Mouse (Mus musculus) heart, embryonic 11.5 days (tissue): ENCODE measurements at regions not wholly inside any gene's neighbourhood (a gene's known extent, or its start where the extent isn't known, plus 50 kb on each side); places are given as distances from the start of the nearest gene placed in this dataset.

Source experiments
- ATAC-seq: fragments of 200-750 bp; cut with Nextera tagmentation; replicated peaks from 2 replicates; pipeline ENCODE4 v1.8.0; 2017; ENCODE audit warnings: moderate library complexity; ENCODE audit not compliant: insufficient number of reproducible peaks, low FRiP score, low TSS enrichment
- H3K27ac ChIP-seq: fragments of 300-500 bp; sonication (generic); 2 replicates; pipeline ENCODE4 v1.5.1; 2014; ENCODE audit warnings: mild to moderate bottlenecking, low read depth, low read length
- H3K27me3 ChIP-seq: fragments of 300-500 bp; sonication (generic); 2 replicates; pipeline ENCODE4 v1.6.1; 2014; ENCODE audit warnings: mild to moderate bottlenecking, low read length, mixed read lengths; ENCODE audit not compliant: control insufficient read depth, insufficient read depth
- H3K36me3 ChIP-seq: fragments of 300-500 bp; sonication (generic); 2 replicates; pipeline ENCODE4 v1.6.1; 2014; ENCODE audit warnings: mild to moderate bottlenecking, low read length, moderate library complexity, mixed read lengths; ENCODE audit not compliant: control insufficient read depth, insufficient read depth
- H3K4me1 ChIP-seq: fragments of 300-500 bp; sonication (generic); 2 replicates; pipeline ENCODE4 v1.6.1; 2014; ENCODE audit warnings: low read length; ENCODE audit not compliant: control insufficient read depth, insufficient read depth
- H3K4me2 ChIP-seq: fragments of 300-500 bp; sonication (generic); 2 replicates; pipeline ENCODE4 v1.6.1; 2014; ENCODE audit warnings: mild to moderate bottlenecking, moderate library complexity
- H3K4me3 ChIP-seq: fragments of 300-500 bp; sonication (generic); 2 replicates; pipeline ENCODE4 v1.5.1; 2014; ENCODE audit warnings: low read depth, low read length
- H3K9ac ChIP-seq: fragments of 300-500 bp; sonication (generic); 2 replicates; pipeline ENCODE4 v1.6.1; 2014; ENCODE audit warnings: mild to moderate bottlenecking, low read depth, low read length, moderate library complexity
- H3K9me3 ChIP-seq: fragments of 300-500 bp; sonication (generic); replicated peaks from 2 replicates; pipeline ENCODE4 v1.6.1; 2016; ENCODE audit warnings: low read length; ENCODE audit not compliant: control insufficient read depth
- WGBS: fragments of 180-500 bp; shearing (Covaris S2); extraction: QIAGEN DNeasy Blood & Tissue Kit; methylation state at CpG from one replicate; pipeline ENCODE4 v1.1.7; 2014; ENCODE audit not compliant: insufficient replicate concordance; 5-methylcytosine and 5-hydroxymethylcytosine counted together

DNA sequence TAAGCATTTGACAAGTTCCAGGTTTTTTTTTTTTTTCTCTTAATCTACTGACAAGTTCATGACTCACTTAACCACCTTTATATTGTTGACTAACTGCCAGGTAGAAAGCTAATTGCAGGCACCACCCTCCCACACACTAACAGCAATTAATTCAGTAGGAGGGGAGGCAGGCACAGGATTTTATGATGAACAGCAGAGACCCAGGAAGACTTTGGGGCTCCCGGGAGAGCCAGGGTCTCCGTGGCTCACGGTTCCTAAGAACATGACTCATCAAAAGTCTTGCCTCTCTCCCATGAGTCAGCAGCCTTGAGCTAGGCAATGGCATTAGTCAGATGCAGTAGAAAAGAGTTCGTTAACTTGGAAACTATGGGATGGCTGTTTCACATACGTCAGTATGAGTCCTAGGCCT, 77.7 kb downstream of the Phlda1 start:
- peak; percentile 68 for ATAC-seq
- Histone ChIP-seq H3K27me3 (no peaks in the 10 kb centered on the region), H3K36me3 (no peaks in the 10 kb centered on the region), H3K4me2 (no peak overlapping the region), H3K4me1 (peaks cover 31% of the 10 kb centered on the region), H3K4me3 (no peak overlapping the region), H3K9ac (no peak overlapping the region), H3K9me3 (no peaks in the 10 kb centered on the region), H3K27ac (no peak overlapping the region)
- WGBS, result 80% methylated on average over 5 of the region's 5 CpGs

DNA sequence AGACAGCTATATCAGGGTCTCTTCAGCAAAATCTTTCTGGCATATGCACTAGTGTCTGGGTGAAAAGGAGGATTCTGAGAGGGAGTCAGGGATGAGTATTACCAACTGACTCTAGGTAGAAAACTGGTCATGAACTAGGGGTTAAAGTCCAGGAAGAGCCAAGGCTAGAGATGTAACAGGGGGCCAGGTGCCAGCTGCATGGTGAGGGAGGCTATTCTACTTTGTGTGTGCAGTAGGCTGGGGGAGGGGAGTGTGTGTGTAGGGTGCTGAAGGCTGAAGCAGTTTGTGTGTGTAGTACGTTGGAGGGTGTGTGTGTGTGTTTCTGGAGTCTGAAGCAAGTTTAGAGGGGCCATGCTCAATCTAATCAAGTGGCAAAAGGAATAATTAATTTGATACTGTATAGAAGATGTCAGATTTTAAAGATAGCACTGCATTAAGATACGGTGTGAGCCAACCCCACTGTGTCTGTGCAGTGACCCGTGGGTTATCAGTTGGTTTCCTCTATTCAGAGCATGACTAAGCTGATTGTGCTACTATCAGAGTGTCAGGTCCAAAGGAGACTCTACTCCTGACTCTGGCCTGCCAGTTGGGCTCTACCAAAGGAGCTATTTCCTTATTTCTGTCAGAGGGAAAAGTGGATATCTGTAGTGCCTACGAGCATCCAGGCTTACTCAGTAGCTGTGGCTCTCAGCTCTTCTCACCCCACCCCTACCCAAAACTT, 82.0 kb downstream of the Phlda1 start:
- 0 out of 2 replicates have a peak, but pooled peaks have one; percentile 79 for ATAC-seq
- H3K27ac ChIP-seq, result no peak overlapping the region
- H3K27me3 ChIP-seq, result no peaks in the 10 kb centered on the region
- H3K9ac ChIP-seq, result no peak overlapping the region
- no peaks in the 10 kb centered on the region for H3K36me3 ChIP-seq
- no peaks in the 10 kb centered on the region for H3K9me3 ChIP-seq
- peaks cover 5% of the 10 kb centered on the region; the same call in 1 of the 2 replicates for H3K4me1 ChIP-seq
- H3K4me2 ChIP-seq, result no peak overlapping the region
- WGBS, result 19% methylated on average over 4 of the region's 4 CpGs
- no peak overlapping the region for H3K4me3 ChIP-seq

DNA sequence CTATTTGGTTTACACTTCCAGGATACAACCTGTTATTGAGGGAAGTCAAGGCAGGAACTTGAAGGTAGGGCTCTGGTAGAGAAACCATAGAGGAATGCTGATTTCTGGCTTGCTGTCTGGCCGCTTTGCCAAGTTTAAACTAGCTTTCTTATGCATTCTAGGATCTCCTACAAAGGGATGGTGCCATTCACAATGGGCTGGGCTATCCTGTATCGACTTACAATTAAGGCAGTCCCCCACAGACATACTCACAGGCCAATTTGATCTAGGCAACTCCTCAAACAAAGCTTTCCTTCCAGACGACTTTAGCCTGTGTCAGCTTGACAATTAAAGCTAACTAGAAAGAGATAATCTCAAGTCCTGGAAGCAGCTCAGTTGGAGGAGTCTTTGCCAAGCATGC, 83.1 kb downstream of the Phlda1 start:
- ATAC-seq, result no peak
- WGBS, result 65% methylated on average over 3 of the region's 3 CpGs
- H3K9ac ChIP-seq, result no peak overlapping the region
- peaks cover 8% of the 10 kb centered on the region for H3K4me1 ChIP-seq
- no peaks in the 10 kb centered on the region for H3K9me3 ChIP-seq
- no peaks in the 10 kb centered on the region for H3K36me3 ChIP-seq
- no peak overlapping the region for H3K4me2 ChIP-seq
- no peaks in the 10 kb centered on the region for H3K27me3 ChIP-seq
- no peak overlapping the region for H3K4me3 ChIP-seq
- no peak overlapping the region for H3K27ac ChIP-seq

DNA sequence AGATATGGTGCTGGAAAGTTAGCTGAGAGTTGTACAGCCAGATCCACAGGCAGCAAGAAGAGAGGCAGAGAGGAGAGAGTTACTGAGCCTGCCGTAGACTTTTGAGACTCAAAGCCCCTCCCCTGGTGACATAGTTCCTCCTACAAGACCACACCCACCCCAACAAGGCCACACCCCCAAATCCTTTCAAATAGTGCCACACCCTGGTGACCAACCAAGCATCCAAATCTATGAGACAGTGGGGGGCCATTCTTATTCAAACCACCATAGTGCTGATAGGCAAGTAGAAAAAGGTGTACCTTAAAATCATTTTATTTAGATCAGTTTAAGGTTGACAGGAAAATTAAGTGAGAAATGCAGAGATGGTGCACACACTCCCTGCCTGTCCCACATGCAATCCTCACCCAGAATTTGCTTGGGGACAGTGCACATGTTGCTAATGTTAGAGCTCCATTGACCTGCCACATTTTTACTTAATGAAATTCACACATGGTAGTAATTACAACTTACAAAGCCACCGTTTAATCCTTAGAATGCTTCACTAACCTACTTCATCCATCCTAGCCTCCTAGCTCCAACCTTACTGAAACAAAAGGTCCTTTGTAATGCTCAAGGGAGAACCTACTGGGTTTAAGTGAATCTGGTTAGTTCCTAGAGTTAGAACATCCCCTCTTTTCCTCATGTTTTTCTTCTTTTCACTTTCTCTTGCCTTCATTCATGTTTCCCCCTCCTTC, 86.5 kb downstream of the Phlda1 start:
- Histone ChIP-seq H3K9me3 (no peaks in the 10 kb centered on the region), H3K4me3 (no peak overlapping the region), H3K4me2 (no peak overlapping the region), H3K4me1 (peaks cover 26% of the 10 kb centered on the region), H3K27ac (no peak overlapping the region), H3K27me3 (no peaks in the 10 kb centered on the region), H3K36me3 (no peaks in the 10 kb centered on the region), H3K9ac (no peak overlapping the region)
- ATAC-seq, result no peak
- 78% methylated on average over 2 of the region's 2 CpGs for WGBS

DNA sequence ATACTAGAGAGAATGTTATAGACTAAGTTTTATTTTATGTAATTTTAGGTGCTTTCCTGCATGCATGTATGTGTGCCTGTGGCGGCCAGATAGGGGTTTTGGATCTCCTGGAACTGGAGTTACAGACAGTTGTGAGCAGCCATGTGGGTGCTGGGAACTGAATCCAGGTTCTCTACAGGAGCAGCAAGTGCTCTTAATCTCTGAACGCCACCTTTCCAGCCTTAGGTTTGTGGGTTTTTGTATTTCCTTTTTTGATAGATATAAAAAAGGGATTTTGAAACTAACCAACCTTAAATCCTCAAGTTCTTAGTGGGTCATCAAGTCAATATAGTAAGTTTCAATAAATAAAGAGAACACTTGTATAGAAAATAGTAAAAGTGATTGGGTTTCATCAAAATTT, 87.2 kb downstream of the Phlda1 start:
- Histone ChIP-seq H3K9ac (no peak overlapping the region), H3K9me3 (no peaks in the 10 kb centered on the region), H3K27ac (no peak overlapping the region), H3K36me3 (no peaks in the 10 kb centered on the region), H3K4me1 (peaks cover 22% of the 10 kb centered on the region), H3K4me2 (no peak overlapping the region), H3K4me3 (no peak overlapping the region), H3K27me3 (no peaks in the 10 kb centered on the region)
- ATAC-seq, result no peak
- 93% methylated on average over 2 of the region's 2 CpGs for WGBS

DNA sequence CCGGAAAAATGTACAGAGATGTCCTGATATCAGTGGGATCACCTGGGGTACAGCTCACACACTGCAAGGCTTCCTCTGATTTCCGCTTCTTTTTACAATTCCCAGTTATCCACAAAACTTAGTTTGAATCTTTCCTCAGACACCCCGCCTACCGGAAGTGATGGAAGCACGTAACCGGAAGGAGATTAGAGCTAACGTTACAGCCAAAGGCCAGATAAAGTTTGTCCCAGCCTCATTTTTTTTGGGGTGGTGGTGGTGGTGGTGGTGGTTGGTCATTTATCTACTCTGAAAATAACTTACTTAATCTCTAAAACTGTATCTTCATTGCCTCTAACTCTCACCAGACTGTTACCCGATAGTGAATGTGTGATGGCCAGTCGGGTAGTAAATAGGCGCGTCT, 88.1 kb downstream of the Phlda1 start:
- no peak for ATAC-seq
- H3K4me3 ChIP-seq, result peak overlapping the region; percentile 34

DNA sequence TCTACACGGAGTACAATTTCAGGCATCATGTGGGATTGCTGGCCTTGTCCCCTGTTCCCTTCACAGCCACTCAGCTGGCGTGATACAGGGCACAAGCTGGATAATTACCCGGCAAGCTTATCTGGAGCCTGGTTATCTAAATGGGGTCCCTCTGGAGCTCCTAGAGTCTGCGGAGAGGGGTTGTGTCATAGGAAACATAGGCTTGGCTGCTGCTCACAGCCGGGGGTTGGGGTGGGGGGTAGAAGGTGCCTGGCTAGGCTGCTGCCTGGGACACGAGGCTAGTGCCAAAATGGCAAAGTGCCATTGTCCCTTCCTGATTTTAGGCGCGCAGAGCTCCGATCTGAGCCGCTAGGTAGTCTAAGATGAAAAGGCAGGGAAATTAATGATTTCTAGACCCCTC, 88.6 kb downstream of the Phlda1 start:
- H3K27me3 ChIP-seq, result no peaks in the 10 kb centered on the region
- H3K9ac ChIP-seq, result peak overlapping the region; percentile 62; the same call in 1 of the 2 replicates
- ATAC-seq, result peak; percentile 70; the same call in 1 of the 2 replicates
- peaks cover 25% of the 10 kb centered on the region for H3K4me1 ChIP-seq
- no peaks in the 10 kb centered on the region for H3K9me3 ChIP-seq
- H3K4me3 ChIP-seq, result peak overlapping the region; percentile 34
- peak overlapping the region; percentile 82 for H3K27ac ChIP-seq
- WGBS, result 15% methylated on average over 10 of the region's 10 CpGs
- H3K36me3 ChIP-seq, result no peaks in the 10 kb centered on the region
- H3K4me2 ChIP-seq, result peak overlapping the region; percentile 65

More for the DNA sequence above, 88.1 kb downstream of the Phlda1 start:
- H3K27me3 ChIP-seq, result no peaks in the 10 kb centered on the region
- H3K9me3 ChIP-seq, result no peaks in the 10 kb centered on the region
- WGBS, result 37% methylated on average over 11 of the region's 11 CpGs
- H3K4me2 ChIP-seq, result peak overlapping the region; percentile 65
- peak overlapping the region; percentile 82 for H3K27ac ChIP-seq
- H3K36me3 ChIP-seq, result no peaks in the 10 kb centered on the region
- H3K4me1 ChIP-seq, result peaks cover 21% of the 10 kb centered on the region
- peak overlapping the region; percentile 62; the same call in 1 of the 2 replicates for H3K9ac ChIP-seq

DNA sequence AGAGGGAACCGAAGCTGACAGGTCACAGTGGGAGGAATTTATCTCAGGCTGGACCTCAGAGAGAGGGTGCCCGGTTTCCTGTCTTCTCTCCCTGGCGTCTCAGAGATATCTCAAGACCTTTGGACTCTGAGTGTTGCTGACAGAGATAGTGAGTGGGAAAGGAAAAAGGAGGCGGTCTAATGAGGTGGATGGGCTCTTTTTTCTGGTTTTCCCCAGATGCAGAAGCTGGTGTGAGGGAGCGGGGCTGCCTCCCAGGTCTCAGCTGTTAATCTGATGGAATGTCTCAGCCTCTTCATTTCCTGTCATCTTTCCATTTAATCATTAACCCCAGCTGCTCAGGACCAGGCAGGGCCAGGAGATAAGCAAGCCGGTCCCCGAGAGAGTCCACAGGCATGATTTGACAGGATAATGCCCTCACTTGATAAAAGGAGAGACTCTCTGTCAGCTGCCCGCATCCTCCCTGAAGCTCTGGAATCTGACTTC, 89.5 kb downstream of the Phlda1 start:
- 5% methylated on average over 8 of the region's 8 CpGs for WGBS
- peak; percentile 70 for ATAC-seq
- peak overlapping the region; percentile 34 for H3K4me3 ChIP-seq
- peak overlapping the region; percentile 65 for H3K4me2 ChIP-seq
- no peaks in the 10 kb centered on the region for H3K27me3 ChIP-seq
- no peak overlapping the region for H3K9ac ChIP-seq
- no peaks in the 10 kb centered on the region for H3K36me3 ChIP-seq
- H3K9me3 ChIP-seq, result no peaks in the 10 kb centered on the region
- H3K27ac ChIP-seq, result peak overlapping the region; percentile 82
- H3K4me1 ChIP-seq, result peaks cover 31% of the 10 kb centered on the region
